Mouse (Mus musculus) heart, embryonic 15.5 days (tissue): Measurements from ENCODE around the gene Casp9. TPM values are rescaled to one million over a fixed set of nuclear protein-coding genes. Genes with fewer than 3 reads are reported as not detected.
A peak's percentile ranks its signal among the peaks of the same experiment; 100 is the strongest.

ENCODE experiments used
- ATAC-seq: fragments of 200-750 bp; cut with Nextera tagmentation; replicated peaks from 2 replicates; pipeline ENCODE4 v1.8.0; 2017; ENCODE audit warnings: low read depth, moderate TSS enrichment; ENCODE audit not compliant: insufficient number of reproducible peaks, insufficient read depth, low FRiP score
- H3K27ac ChIP-seq: fragments of 300-500 bp; sonication (generic); 2 replicates; pipeline ENCODE4 v1.5.1; 2015; ENCODE audit warnings: mild to moderate bottlenecking, inconsistent platforms
- H3K27me3 ChIP-seq: fragments of 300-500 bp; sonication (generic); 2 replicates; pipeline ENCODE4 v1.6.1; 2015; ENCODE audit warnings: inconsistent platforms
- H3K36me3 ChIP-seq: fragments of 300-500 bp; sonication (generic); 2 replicates; pipeline ENCODE4 v1.6.1; 2015; ENCODE audit warnings: mild to moderate bottlenecking, inconsistent platforms
- H3K4me1 ChIP-seq: fragments of 300-500 bp; sonication (generic); replicated peaks from 2 replicates; pipeline ENCODE4 v1.6.1; 2015; ENCODE audit warnings: inconsistent platforms
- H3K4me2 ChIP-seq: fragments of 300-500 bp; sonication (generic); 2 replicates; pipeline ENCODE4 v1.6.1; 2015; ENCODE audit warnings: inconsistent platforms, mild to moderate bottlenecking, moderate library complexity
- H3K4me3 ChIP-seq: fragments of 300-500 bp; sonication (generic); 2 replicates; pipeline ENCODE4 v1.5.1; 2015; ENCODE audit warnings: mild to moderate bottlenecking, inconsistent platforms
- H3K9ac ChIP-seq: fragments of 300-500 bp; sonication (generic); 2 replicates; pipeline ENCODE4 v1.6.1; 2015; ENCODE audit warnings: mild to moderate bottlenecking, inconsistent platforms
- H3K9me3 ChIP-seq: fragments of 300-500 bp; sonication (generic); replicated peaks from 2 replicates; pipeline ENCODE4 v1.6.1; 2016; ENCODE audit warnings: inconsistent platforms
- WGBS: fragments of 180-500 bp; shearing (Covaris S2); methylation state at CpG from one replicate; pipeline ENCODE4 v1.1.7; 2015; ENCODE audit warnings: mixed read lengths; 5-methylcytosine and 5-hydroxymethylcytosine counted together
- polyA plus RNA-seq: library from polyadenylated mRNA; unstranded; fragments of >200 nt; fragmentation: Nextera tagmentation; extraction: Ambion mirVana; gene quantifications from 2 replicates; pipeline ENCODE4 v1.2.1, GENCODE M21; 2015

The Casp9 gene
- polyA plus RNA-seq, 1 experiment from 2014 or later, result 14.1 TPM

DNA sequence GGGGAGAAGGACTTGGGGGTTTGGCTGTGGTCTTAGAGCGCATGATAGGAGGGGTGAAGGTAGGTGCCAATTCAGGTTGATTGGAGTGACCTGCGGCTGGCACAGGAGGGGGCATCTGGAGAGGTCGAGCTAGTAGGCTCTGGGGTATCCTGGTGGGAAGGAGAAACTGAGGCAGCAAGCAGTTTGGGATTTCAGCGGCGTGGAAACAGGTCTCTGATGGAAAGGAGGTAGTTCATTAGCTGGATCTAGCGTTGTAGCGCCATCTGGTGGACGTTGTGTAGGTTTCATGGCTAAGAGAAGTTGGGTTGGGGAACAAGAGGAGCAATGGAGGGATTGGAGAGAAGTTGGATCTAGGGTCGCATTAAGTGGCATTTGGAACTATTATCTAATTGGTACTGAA, 60.0 kb downstream of the Casp9 start:
- Histone ChIP-seq H3K4me3 (no peak overlapping the region), H3K27me3 (no peaks in the 10 kb centered on the region), H3K27ac (no peak overlapping the region), H3K9ac (no peak overlapping the region), H3K4me1 (peaks cover 6% of the 10 kb centered on the region), H3K9me3 (no peaks in the 10 kb centered on the region), H3K4me2 (no peak overlapping the region), H3K36me3 (no peaks in the 10 kb centered on the region; the same call in 1 of the 2 replicates)
- ATAC-seq, result no peak
- 75% methylated on average over 9 of the region's 9 CpGs for WGBS

DNA sequence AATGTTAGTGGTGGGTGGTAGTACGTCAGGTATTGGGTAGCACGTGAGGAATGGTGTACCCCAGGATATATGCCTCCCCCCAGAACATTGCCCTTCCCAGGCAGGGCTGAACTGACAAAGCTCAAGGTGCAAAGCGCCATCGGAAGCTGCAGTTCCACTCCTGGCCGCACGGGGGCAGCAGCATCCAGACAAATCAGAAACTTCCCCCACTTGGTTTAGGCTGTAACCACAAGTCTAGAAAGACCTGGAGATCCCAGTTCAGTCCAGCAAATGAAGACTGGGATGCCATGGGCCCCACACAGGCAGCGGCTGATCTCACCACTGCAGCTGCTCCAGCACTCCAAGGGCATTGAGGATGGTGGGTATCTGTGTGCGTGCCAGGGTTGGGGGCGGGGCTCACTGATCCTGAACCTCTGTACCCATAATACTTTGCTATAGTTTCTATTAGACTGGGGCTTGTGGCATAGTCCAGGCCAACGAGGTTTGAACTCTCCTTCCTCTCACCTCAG, 64.1 kb downstream of the Casp9 start:
- H3K27ac ChIP-seq, result 0 out of 2 replicates have a peak overlapping the region, but pooled peaks have one; percentile 17
- no peaks in the 10 kb centered on the region for H3K27me3 ChIP-seq
- no peak overlapping the region for H3K9ac ChIP-seq
- peaks cover 31% of the 10 kb centered on the region for H3K36me3 ChIP-seq
- H3K4me2 ChIP-seq, result no peak overlapping the region
- H3K4me1 ChIP-seq, result peaks cover 6% of the 10 kb centered on the region
- 17% methylated on average over 10 of the region's 10 CpGs for WGBS
- ATAC-seq, result peak; percentile 47; the same call in 1 of the 2 replicates
- no peaks in the 10 kb centered on the region for H3K9me3 ChIP-seq
- no peak overlapping the region for H3K4me3 ChIP-seq

DNA sequence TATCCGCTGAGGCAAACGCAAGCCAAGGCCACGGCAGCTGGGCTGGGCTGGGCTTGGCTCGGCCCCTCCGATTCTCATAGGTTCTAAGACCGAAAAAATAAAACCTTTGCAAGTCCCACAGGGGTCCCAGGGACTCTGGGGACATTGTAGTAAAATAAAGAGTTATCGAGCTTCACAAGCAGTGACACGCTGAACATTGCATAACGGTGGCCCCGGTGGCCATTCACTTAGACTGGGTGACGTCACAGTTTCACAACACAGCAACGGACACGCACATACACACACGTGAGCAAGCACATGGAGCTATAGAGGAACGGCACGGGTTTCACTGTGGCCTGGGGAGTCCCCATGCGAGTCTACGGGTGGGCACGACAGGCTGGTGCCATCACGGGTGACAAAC, 65.1 kb downstream of the Casp9 start:
- H3K36me3 ChIP-seq, result peaks cover 31% of the 10 kb centered on the region
- no peak for ATAC-seq
- no peak overlapping the region for H3K4me3 ChIP-seq
- H3K9me3 ChIP-seq, result no peaks in the 10 kb centered on the region
- 87% methylated on average over 20 of the region's 20 CpGs for WGBS
- no peak overlapping the region for H3K9ac ChIP-seq
- H3K27me3 ChIP-seq, result no peaks in the 10 kb centered on the region
- no peak overlapping the region for H3K4me2 ChIP-seq
- peaks cover 14% of the 10 kb centered on the region for H3K4me1 ChIP-seq
- no peak overlapping the region for H3K27ac ChIP-seq

DNA sequence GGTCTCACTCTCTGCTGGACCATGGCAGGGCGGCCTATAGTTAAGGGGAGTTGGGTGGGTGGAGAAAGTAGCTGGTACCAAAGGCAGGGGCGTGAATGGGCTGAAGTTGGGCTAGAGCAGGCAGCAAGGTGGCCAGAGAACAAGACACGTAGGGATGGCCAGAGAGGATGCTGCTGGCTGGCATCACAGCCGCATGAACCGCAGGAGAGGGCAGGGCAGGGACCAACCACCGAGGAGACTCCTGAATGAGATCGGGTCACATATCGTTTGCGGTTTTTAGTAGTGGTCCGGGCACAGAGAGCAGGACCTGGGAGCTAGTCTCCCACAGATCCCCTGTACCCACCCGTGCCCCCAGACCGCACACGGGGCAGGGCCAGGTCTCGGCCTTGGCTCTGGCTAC, 65.9 kb downstream of the Casp9 start:
- Histone ChIP-seq H3K9ac (no peak overlapping the region), H3K9me3 (no peaks in the 10 kb centered on the region), H3K36me3 (peaks cover 31% of the 10 kb centered on the region), H3K27me3 (no peaks in the 10 kb centered on the region), H3K27ac (no peak overlapping the region), H3K4me3 (no peak overlapping the region), H3K4me1 (peaks cover 23% of the 10 kb centered on the region), H3K4me2 (no peak overlapping the region)
- ATAC-seq, result no peak
- 88% methylated on average over 14 of the region's 14 CpGs for WGBS

DNA sequence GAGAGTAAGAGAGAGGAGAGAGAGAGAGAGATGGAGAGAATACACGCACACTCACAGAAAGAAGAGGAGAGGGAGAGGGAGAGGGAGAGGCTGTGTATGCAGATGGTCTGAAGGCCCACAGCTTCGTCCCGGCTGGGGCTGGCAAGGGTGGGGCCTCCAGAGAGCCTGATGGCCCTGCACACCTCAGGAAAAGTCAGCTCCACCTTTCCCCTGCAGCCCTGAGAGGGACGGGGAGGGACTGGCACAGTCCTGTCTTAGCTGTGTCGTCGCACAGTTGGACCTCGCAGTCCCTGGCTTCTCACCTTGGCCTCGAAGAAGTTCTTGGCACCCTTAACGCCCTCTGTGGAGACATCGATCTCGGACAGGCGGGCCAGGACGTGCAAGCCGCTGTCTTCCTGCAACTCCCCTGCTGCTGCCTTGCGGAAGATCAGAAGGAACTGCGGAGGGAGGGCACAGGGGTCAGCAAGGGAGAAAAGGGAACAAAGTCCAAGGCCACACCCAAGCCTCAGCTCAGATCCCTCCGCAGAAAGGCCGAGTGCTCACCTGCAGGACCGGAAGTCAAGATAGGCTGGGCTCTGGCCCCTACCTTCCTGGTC, 66.9 kb downstream of the Casp9 start:
- H3K4me1 ChIP-seq, result peaks cover 28% of the 10 kb centered on the region
- no peaks in the 10 kb centered on the region for H3K27me3 ChIP-seq
- peaks cover 31% of the 10 kb centered on the region for H3K36me3 ChIP-seq
- H3K4me3 ChIP-seq, result no peak overlapping the region
- H3K27ac ChIP-seq, result no peak overlapping the region
- H3K9me3 ChIP-seq, result no peaks in the 10 kb centered on the region
- 77% methylated on average over 19 of the region's 19 CpGs for WGBS
- H3K4me2 ChIP-seq, result no peak overlapping the region
- H3K9ac ChIP-seq, result no peak overlapping the region
- ATAC-seq, result no peak

DNA sequence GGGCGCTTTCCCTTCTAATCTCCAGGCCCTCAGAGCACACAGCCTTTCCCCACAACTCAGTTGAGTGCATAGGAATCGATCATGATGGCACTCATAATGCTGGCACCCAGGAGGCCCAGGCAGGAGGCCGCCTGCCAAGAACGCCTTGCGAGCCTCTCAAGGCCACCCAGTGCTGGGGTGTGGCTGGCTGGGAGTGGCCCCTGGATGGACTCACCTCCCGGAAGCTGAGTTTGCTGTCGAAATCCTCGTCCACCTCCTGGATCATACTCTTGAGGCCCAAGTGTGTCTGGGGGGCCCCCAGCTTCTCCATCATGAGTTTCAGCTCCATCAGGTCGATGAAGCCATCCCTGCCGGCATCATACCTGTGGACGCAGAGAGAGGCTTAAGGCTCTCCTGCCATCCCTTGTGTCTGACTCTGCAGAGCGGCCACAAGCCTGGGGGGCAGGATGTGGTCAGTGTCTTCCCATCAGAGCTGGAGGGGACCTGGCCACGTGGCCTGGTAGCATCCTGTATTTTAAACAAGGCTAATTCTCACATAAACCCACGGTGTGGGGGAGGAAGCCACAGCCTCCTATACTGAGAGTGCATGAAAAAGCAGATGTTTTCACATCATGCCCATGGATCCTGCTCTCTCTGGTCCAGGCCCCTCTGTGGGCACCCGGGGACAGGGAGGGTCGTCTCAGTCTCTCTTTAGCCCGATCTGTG, 68.3 kb downstream of the Casp9 start:
- Histone ChIP-seq H3K9me3 (no peaks in the 10 kb centered on the region), H3K36me3 (peaks cover 31% of the 10 kb centered on the region), H3K27me3 (no peaks in the 10 kb centered on the region), H3K9ac (no peak overlapping the region), H3K4me3 (no peak overlapping the region), H3K4me1 (peaks cover 41% of the 10 kb centered on the region), H3K27ac (0 out of 2 replicates have a peak overlapping the region, but pooled peaks have one; percentile 22), H3K4me2 (no peak overlapping the region)
- 85% methylated on average over 17 of the region's 17 CpGs for WGBS
- no peak for ATAC-seq

DNA sequence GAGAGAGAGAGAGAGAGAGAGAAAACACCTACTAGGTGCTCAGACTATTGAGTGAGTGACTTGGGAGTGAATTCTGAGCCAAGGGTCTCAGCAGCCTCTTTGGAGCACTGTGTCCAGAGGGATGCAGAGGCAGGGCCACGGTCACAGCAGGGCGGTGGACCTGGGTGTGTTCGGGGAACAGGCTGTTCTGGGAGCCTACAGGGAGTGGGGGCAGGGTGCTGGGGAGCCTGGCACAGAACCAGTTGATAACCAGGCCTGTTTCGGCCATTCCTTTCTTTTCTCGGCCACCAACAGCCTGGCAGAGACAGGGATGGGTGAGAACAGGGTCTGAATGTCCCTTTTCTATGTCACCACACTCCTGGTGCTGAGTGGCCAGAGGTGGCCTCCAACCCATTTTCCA, 69.5 kb downstream of the Casp9 start:
- no peak overlapping the region for H3K4me3 ChIP-seq
- peaks cover 49% of the 10 kb centered on the region for H3K4me1 ChIP-seq
- 0 out of 2 replicates have a peak overlapping the region, but pooled peaks have one; percentile 27 for H3K9ac ChIP-seq
- H3K27me3 ChIP-seq, result no peaks in the 10 kb centered on the region
- no peaks in the 10 kb centered on the region for H3K9me3 ChIP-seq
- no peak for ATAC-seq
- WGBS, result 50% methylated on average over 5 of the region's 5 CpGs
- H3K4me2 ChIP-seq, result no peak overlapping the region
- H3K36me3 ChIP-seq, result peaks cover 31% of the 10 kb centered on the region
- peak overlapping the region; percentile 79 for H3K27ac ChIP-seq

DNA sequence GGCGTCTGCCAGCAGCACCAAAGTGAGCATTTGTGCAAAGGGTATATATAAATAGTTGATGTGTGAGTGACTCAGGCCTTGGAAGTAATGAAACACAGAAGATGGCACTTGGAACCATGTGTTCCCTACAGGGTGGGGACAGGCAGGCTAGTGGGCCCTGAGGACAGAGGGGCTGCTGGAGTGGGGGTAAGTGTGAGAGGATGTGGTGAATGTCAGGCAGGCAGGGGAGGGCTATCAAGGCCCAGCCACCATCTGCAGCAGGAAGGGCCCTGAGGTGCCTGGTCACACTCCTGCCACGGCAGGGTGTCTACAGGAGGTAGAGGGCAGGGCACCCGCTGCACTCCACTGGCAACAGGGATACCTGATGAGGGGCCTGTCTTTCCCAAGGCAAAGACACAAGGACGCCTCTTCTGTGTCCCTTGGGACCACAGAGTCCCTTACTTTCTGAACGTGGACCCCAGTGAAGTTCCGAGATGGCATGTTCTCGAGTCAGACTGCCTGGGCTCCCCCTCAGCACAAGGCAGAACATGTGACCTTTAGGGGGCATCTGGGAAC, 70.4 kb downstream of the Casp9 start:
- Histone ChIP-seq H3K4me3 (no peak overlapping the region), H3K9me3 (no peaks in the 10 kb centered on the region), H3K4me1 (peaks cover 54% of the 10 kb centered on the region), H3K9ac (no peak overlapping the region), H3K4me2 (no peak overlapping the region), H3K36me3 (peaks cover 27% of the 10 kb centered on the region), H3K27ac (peak overlapping the region; percentile 79), H3K27me3 (no peaks in the 10 kb centered on the region)
- no peak for ATAC-seq
- 67% methylated on average over 7 of the region's 7 CpGs for WGBS

DNA sequence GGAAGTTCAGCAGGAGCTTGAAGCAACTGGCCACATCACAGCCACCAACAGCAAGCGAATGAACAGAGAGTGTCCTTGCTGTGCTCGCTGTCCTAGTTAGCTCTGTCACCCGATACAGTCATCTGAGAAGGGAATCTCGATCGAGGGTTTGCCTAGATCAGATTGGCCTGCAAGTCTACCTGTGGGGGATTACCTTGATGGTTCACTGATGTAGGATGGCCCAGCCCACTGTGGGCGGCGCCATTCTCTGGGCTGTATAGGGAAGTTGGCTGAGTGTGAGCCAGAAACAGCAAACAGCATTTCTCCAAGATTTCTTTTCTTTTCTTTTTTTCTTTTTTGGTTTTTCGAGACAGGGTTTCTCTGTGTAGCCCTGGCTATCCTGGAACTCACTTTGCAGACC, 71.1 kb downstream of the Casp9 start:
- H3K9ac ChIP-seq, result no peak overlapping the region
- H3K4me1 ChIP-seq, result peaks cover 59% of the 10 kb centered on the region
- no peak overlapping the region for H3K4me3 ChIP-seq
- no peak overlapping the region for H3K27ac ChIP-seq
- H3K4me2 ChIP-seq, result no peak overlapping the region
- WGBS, result 91% methylated on average over 8 of the region's 8 CpGs
- no peak for ATAC-seq
- H3K9me3 ChIP-seq, result no peaks in the 10 kb centered on the region
- H3K27me3 ChIP-seq, result no peaks in the 10 kb centered on the region
- peaks cover 20% of the 10 kb centered on the region for H3K36me3 ChIP-seq

DNA sequence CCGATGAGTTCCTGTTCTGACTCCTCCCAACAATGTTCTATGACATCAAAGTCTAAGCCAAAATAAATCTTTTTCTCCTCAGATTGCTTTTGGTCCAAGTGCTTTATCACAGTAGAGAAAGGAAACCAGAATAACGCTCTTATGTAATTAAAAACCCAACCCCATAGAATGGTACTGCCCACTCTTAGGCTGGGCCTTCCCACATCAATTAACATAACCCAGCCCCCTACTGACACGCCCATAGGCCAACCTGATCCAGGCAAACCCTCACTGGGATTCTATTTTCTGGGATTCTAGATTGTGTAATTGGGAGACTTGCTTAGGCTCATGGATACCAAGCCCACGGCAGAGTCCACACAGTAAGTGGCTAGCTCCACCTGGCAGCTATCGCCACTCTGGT, 71.6 kb downstream of the Casp9 start:
- Histone ChIP-seq H3K36me3 (peaks cover 16% of the 10 kb centered on the region), H3K9me3 (no peaks in the 10 kb centered on the region), H3K9ac (no peak overlapping the region), H3K4me3 (no peak overlapping the region), H3K27me3 (no peaks in the 10 kb centered on the region), H3K27ac (no peak overlapping the region), H3K4me2 (no peak overlapping the region), H3K4me1 (peaks cover 64% of the 10 kb centered on the region)
- ATAC-seq, result no peak
- WGBS, result 89% methylated on average over 5 of the region's 5 CpGs
